Mouse (Mus musculus): ENCODE results near the gene Ten1.

DNA sequence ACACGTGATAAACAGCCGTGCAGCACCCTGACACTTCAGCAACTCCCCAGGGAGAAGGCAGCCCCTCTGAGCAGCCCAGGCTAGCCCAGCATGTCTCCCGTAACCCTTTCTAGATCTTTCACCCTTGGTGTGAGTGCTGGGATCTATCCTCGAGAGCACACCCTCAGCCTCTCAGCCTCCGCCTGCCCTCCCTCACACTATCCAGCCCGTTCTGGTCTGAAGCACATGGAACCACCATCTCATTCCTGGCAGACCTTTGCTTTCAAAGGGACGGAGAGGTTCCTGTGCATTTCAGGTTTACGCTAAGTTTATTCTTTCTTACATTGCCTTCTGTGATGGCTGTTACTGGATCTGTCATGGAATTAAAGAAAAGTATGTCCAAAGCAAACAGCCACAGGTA lies 45.9 kb downstream of the Ten1 start:
- TF ChIP-seq CTCF (IDR thresholded peaks at IDR 0.05; ENCODE audit: insufficient read depth, low read depth, low read length) (no peak), POLR2A (IDR thresholded peaks at IDR 0.05; ENCODE audit: insufficient read depth, low read depth, low read length) (no peak)

All from olfactory bulb, adult 2 months (tissue).